Mouse (Mus musculus) left cerebral cortex, postnatal 36 days (tissue): Measurements from ENCODE around the gene H2-Ob. TPM values are rescaled to one million over a fixed set of nuclear protein-coding genes. Genes with fewer than 3 reads are reported as not detected.
A peak's percentile ranks its signal among the peaks of the same experiment; 100 is the strongest.

ENCODE experiments used
- DNase-seq, 2 experiments: peaks; one replicate each; pipeline ENCODE4 v3.0.0; 2021 to 2022; ENCODE audit warnings: low spot score in 2 of 2, mixed read lengths in 1 of 2
- intact Hi-C: fragments of 180-260 bp; cut with DNase I; formaldehyde crosslinking; loops from one replicate; pipeline ENCODE4 v1.15.1; 2025
- total RNA-seq, 2 experiments: library from RNA; stranded (reverse); gene quantifications; 2 replicates each; pipeline ENCODE4 v1.2.3; 2021

Gene H2-Ob
- total RNA-seq, 2 experiments from 2014 or later = not detected

GRCm38 (mm10) chr17:34236691-34237090, 2.0 kb upstream of the H2-Ob start:
- intact Hi-C loops = no loop called here

DNA sequence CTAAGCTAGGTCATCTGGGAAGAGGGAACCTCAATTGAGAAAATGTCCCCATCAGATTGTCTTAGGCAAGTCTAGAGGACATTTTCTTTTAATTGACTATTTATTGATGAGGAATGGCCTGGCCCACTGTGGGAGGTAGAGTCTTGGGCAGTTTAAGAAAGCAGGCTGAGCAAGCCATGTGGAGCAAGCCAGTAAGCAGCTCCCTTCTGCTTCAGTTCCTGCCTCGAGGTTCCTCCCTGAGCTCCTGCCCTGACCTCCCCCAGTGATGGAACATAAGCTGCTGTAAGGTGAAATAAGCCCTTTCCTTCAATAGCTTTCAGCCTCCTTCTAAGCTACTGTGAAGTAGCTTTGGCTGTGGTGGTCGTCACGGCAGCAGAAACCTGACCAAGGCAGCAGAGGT, 962 bp upstream of the H2-Ob start:
- intact Hi-C loops = no loop called here

More at GRCm38 (mm10) chr17:34236691-34237090, 2.0 kb upstream of the H2-Ob start:
- DNase-seq = peak in 1 of 2 experiments; percentile 12

GRCm38 (mm10) chr17:34239601-34240041, 918 bp downstream of the H2-Ob start:
- intact Hi-C loops = no loop called here
- no peak for DNase-seq

More for the DNA sequence above, 962 bp upstream of the H2-Ob start:
- no peak for DNase-seq

- no peak for DNase-seq
- intact Hi-C loops = no loop called here
Measured at GRCm38 (mm10) chr17:34240366-34240765, 1.7 kb downstream of the H2-Ob start.

DNA sequence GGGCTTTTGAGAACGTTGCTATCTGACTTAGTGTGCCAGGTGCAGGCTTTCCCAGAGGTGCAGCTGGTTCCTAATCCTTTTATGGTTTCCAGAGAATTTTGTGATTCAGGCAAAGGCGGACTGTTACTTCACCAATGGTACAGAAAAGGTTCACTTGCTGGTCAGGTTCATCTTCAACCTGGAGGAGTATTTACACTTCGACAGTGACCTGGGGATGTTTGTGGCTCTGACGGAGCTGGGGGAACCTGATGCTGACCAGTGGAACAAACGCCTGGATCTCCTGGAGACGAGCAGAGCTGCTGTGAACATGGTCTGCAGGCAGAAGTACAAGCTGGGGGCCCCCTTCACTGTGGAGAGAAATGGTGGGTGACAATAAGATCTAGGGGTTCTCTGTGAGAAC, 2.2 kb downstream of the H2-Ob start:
- intact Hi-C loops = no loop called here
- no peak for DNase-seq

- intact Hi-C loops = no loop called here
- no peak for DNase-seq
Measured at GRCm38 (mm10) chr17:34244656-34245055, 6.0 kb downstream of the H2-Ob start.

DNA sequence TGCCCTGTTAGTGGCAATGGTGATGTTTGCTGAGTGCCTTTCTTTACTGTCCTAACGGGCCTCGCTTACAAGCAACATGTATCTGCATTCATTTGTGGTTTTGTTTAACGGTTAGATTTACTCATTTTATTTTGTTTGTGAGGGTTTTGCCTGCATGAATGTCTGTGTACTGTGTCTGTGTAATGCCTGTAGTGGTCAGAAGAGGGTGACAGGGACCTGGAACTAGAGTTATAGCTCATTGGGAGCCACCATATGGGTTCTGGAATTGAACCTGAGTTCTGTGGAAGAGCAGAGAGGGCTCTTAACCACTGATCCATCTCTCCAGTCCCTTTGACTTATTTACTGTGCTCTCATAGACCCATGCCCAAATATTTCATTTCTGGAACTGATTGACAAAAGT, 8.3 kb downstream of the H2-Ob start:
- intact Hi-C loops = no loop called here
- DNase-seq = no peak

DNA sequence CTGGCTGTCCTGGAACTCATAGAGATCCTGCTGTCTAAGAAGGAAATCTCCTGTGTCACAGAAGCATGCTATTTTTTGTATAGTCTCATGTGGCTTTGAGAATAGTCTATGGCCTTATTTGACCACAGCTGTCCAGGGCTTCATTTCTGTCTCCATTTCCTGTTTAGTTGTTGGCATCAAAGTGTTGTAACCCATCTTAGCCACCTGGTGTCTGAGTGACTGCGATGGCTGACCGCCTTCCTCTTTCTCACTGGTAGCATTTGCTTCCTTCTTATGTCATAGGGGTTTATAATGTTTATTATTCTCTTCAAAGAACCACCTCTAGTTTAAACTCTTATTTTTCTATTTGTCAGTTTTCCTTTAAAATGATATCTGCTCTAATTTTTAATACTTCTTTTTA, 10.1 kb downstream of the H2-Ob start:
- intact Hi-C loops = no loop called here
- no peak for DNase-seq

DNA sequence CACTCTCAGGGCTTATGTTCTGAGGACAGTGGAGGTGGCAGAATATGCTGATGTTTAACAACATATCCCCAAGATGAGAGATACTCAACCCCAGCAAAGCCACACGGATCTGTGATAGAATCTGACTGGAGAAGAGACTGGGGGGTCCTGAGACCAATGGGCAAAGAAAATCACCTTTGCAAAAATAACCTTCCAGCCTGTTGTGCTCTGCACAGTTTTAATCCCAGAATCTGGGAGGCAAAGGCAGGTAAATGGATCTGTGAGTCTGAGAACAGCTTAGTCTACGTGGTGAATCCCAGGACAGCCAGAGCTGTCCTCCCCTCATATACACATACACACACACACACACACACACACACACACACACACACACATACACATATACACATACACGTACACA, 10.7 kb downstream of the H2-Ob start:
- intact Hi-C loops = no loop called here
- no peak for DNase-seq

GRCm38 (mm10) chr17:34249878-34250277, 11.2 kb downstream of the H2-Ob start:
- intact Hi-C loops = loop anchor here (2.0 to 5.0 kb wide), 3 partner anchors 63 to 162 kb away; no protein-coding TSS in a partner anchor
- DNase-seq = no peak

DNA sequence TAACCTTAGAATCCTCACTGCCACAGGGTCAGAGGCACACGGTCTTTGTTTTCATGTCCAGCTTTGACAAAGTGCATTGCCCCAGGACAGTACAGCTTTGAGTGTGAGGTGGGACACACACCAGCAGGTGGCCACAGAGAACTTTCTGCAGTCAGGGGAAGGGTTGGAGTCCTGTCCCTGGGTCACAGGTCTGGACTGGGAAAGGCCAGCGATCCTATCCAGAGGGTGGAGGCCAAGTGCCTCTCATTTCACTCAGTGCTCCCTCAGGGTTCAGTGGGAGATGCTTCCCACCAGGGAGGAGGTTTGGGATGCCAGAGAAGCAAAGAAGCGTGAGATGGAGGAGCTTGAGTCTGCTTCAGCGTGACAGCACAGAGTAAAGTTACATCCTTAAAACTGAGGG, 13.0 kb downstream of the H2-Ob start:
- intact Hi-C loops = loop anchor here (2.0 to 5.0 kb wide), 3 partner anchors 61 to 161 kb away; no protein-coding TSS in a partner anchor

DNA sequence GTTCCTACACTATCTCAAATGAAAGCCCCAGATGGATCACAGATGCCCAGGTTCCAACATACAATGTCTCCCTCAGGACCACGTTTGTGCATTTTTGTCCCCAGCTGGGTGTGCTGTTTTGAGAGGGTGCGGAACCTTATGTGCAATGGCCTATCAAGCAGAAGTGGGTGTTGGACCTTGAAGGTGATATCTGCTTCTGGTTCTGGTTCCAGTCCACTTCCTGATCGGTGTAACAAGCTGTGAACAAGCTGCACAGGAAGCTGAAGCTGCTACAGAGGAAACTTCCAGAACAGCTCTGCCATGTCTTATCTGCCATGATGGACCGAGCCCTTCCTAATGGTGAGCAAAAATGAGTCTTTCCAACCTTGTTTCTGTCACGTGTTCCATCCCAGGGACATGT, 17.8 kb downstream of the H2-Ob start:
- DNase-seq = no peak
- intact Hi-C loops = no loop called here

More for the DNA sequence above, 13.0 kb downstream of the H2-Ob start:
- DNase-seq = no peak

DNA sequence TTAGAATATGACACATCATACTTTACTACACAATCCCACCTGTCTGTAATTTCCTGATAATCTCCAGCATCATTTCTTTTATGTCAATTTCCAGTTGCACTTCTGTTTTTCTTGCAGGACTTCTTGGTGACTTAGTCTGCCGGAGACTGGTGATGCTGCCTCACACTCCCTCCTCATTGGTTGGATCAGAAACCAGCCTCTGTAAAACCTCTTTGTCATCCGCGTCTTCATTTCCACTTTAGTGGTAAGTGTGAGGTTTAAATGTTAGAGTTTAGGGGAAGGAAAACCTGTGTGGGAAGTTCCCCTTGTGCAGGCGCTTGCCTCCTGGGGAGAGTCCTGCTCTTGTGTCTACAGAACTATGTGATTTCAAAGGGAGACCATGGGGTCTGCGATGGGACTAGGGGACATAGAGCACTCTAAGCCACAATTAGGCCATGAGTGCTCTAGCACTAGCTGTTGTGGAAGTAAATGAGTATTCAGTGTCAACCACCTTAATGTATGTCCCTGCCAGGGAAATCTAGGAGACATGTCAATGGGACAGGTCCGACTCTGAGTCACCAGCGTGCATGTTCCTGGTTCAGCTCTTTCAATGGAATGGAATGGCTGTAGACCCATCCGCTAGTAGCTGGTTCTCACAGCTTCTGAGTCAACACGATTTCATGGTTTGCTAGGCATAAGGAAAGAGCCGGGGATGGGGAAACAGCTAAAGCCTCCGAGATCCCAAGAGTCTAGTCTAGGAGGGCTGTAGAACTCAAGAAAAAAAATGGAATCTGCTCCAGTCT, 19.1 kb downstream of the H2-Ob start, which contains the start of gene H2-Ab1:
TSS of gene H2-Ab1 (plus strand) at position 96 of the 782 bp plus-strand sequence.
- peak; percentile 59 to 78 for DNase-seq
- intact Hi-C loops = no loop called here

GRCm38 (mm10) chr17:34260551-34260950, 21.8 kb downstream of the H2-Ob start:
- intact Hi-C loops = no loop called here
- no peak for DNase-seq

- peak; percentile 28 to 37 for DNase-seq
- intact Hi-C loops = no loop called here
Measured at GRCm38 (mm10) chr17:34261502-34261901, 22.8 kb downstream of the H2-Ob start.

- intact Hi-C loops = no loop called here
Measured at GRCm38 (mm10) chr17:34263068-34263467, 24.4 kb downstream of the H2-Ob start.

GRCm38 (mm10) chr17:34263811-34264371, 25.2 kb downstream of the H2-Ob start:
- intact Hi-C loops = no loop called here

More at GRCm38 (mm10) chr17:34263068-34263467, 24.4 kb downstream of the H2-Ob start:
- DNase-seq = peak; percentile 27 to 54

DNA sequence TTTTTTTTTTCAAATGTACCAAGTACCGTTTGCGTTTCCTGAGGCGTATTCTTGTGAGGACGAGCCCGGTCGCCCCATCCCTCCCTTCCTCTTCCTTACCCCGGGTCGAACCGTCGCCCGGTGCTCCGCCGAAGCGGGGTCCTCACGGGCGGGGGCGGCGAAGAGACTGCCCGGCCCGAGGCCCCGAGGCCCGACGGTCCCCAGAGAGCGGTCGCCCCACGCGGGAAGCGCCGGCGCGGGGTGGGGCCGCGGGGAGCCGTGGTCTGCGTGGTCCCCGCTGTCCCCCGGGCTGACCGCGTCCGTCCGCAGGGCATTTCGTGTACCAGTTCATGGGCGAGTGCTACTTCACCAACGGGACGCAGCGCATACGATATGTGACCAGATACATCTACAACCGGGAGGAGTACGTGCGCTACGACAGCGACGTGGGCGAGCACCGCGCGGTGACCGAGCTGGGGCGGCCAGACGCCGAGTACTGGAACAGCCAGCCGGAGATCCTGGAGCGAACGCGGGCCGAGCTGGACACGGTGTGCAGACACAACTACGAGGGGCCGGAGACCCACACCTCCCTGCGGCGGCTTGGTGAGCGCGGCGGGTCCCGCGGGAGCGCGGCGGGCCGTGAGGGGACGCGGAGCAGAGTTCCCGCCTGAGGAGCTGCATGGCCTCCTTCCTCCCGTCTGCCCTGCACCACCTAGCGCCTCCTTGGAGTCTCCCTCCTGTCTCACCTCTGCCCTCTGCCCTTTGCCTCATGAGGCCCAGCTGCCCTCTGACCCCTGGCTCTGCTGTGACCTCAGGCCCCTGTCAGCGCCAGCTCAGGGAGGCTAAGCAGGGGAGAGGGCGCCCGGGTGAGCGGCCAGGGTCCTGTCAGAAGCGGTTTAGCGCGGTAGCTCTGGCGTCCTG, 26.0 kb downstream of the H2-Ob start:
- intact Hi-C loops = no loop called here
- DNase-seq = no peak

More at GRCm38 (mm10) chr17:34263811-34264371, 25.2 kb downstream of the H2-Ob start:
- no peak for DNase-seq

DNA sequence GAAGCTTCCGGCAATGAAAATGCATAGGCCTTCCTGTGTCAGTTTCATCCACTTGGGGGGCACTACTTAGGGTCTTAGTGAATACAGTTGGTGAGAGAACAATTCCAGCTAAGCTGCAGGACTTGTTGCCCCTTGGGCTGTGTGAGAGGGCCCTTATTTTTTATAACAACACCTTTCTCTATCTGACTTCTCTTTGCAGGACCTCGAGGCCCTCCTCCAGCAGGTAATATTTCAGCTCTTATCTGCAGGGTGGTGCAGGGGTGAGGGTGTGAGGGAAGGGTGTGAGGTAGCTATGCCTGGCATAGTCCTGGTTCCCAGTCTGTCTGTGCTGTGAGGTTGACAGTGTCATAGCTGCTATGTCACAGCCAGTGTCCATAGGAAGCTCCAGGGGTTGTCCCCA, 29.6 kb downstream of the H2-Ob start:
- DNase-seq = no peak
- intact Hi-C loops = no loop called here

- intact Hi-C loops = no loop called here
- no peak for DNase-seq
Measured at GRCm38 (mm10) chr17:34268748-34269147, 30.0 kb downstream of the H2-Ob start.
